Mouse (Mus musculus): ENCODE results near the gene Gls2. TPM values are rescaled to one million over a fixed set of nuclear protein-coding genes. Genes with fewer than 3 reads are reported as not detected.
"Not testable (repeated sequence)": the region's sequence is repeated elsewhere in the genome, so short reads cannot be mapped to it uniquely, and the experiment has no call there.

Gene Gls2
- polyA plus RNA-seq, 1 experiment: 2.8 TPM

GRCm38 (mm10) chr10:128211390-128212108 is 17.3 kb downstream of the Gls2 start, which contains the start of gene Spryd4:
Gene Spryd4 (minus strand): TSS chr10:128211807.
- Histone ChIP-seq H3K36me3 (ENCODE audit: control insufficient read depth, insufficient read depth) (peaks cover 6% of the 10 kb centered on the region), H3ac (ENCODE audit: control insufficient read depth, insufficient read length, low read depth) (peak within 1 kb of the TSS; percentile 78), H3K79me3 (ENCODE audit: low read depth) (peaks cover 13% of the 10 kb centered on the region), H3K79me2 (ENCODE audit: control insufficient read depth, insufficient read depth) (peaks cover 26% of the 10 kb centered on the region), H3K27me3 (ENCODE audit: control insufficient read depth, insufficient read depth, insufficient read length) (no peaks in the 10 kb centered on the region), H3K4me3 (ENCODE audit: insufficient read depth, poor library complexity, severe bottlenecking) (peak within 1 kb of the TSS; percentile 67)
- TF ChIP-seq MAX (IDR thresholded peaks at IDR 0.05) (peak; percentile 96), MYOD1 (IDR thresholded peaks at IDR 0.05; ENCODE audit: control insufficient read depth, insufficient read length, low read depth) (no peak), MYOG (IDR thresholded peaks at IDR 0.05; ENCODE audit: control insufficient read depth, extremely low read depth, insufficient read length) (no peak), USF1 (IDR thresholded peaks at IDR 0.05; ENCODE audit: low read depth) (peak; percentile 99), CTCF (IDR thresholded peaks at IDR 0.05; ENCODE audit: control insufficient read depth, insufficient read depth, insufficient read length) (no peak)

GRCm38 (mm10) chr10:128212148-128212547 is 17.9 kb downstream of the Gls2 start:
- Histone ChIP-seq H3K36me3 (ENCODE audit: control insufficient read depth, insufficient read depth) (peaks cover 6% of the 10 kb centered on the region), H3K4me3 (ENCODE audit: insufficient read depth, poor library complexity, severe bottlenecking) (peak overlapping the region; percentile 67), H3K27me3 (ENCODE audit: control insufficient read depth, insufficient read depth, insufficient read length) (no peaks in the 10 kb centered on the region), H3ac (ENCODE audit: control insufficient read depth, insufficient read length, low read depth) (no peak overlapping the region), H3K79me2 (ENCODE audit: control insufficient read depth, insufficient read depth) (peaks cover 26% of the 10 kb centered on the region), H3K79me3 (ENCODE audit: low read depth) (peaks cover 13% of the 10 kb centered on the region)
- no peak for TF ChIP-seq MAX (IDR thresholded peaks at IDR 0.05)
- TF ChIP-seq CEBPB (IDR thresholded peaks at IDR 0.05; ENCODE audit: low read depth): no peak

- Histone ChIP-seq H3K79me3 (ENCODE audit: low read depth) (peaks cover 13% of the 10 kb centered on the region), H3K36me3 (ENCODE audit: control insufficient read depth, insufficient read depth) (peaks cover 6% of the 10 kb centered on the region), H3K79me2 (ENCODE audit: control insufficient read depth, insufficient read depth) (peaks cover 26% of the 10 kb centered on the region), H3ac (ENCODE audit: control insufficient read depth, insufficient read length, low read depth) (no peak overlapping the region), H3K27me3 (ENCODE audit: control insufficient read depth, insufficient read depth, insufficient read length) (no peaks in the 10 kb centered on the region), H3K4me3 (ENCODE audit: insufficient read depth, poor library complexity, severe bottlenecking) (no peak overlapping the region)
- TF ChIP-seq USF1 (IDR thresholded peaks at IDR 0.05; ENCODE audit: low read depth): no peak
- TF ChIP-seq MAX (IDR thresholded peaks at IDR 0.05): no peak
Measured at GRCm38 (mm10) chr10:128212871-128213323, 18.6 kb downstream of the Gls2 start.

- not testable (repeated sequence) for H3K4me3 ChIP-seq (ENCODE audit: insufficient read depth, poor library complexity, severe bottlenecking); H3K27me3 ChIP-seq (ENCODE audit: control insufficient read depth, insufficient read depth, insufficient read length); H3ac ChIP-seq (ENCODE audit: control insufficient read depth, insufficient read length, low read depth); H3K36me3 ChIP-seq (ENCODE audit: control insufficient read depth, insufficient read depth)
- peaks cover 23% of the 10 kb centered on the region for H3K79me2 ChIP-seq (ENCODE audit: control insufficient read depth, insufficient read depth)
- peaks cover 13% of the 10 kb centered on the region for H3K79me3 ChIP-seq (ENCODE audit: low read depth)
Measured at GRCm38 (mm10) chr10:128214112-128214511, 19.9 kb downstream of the Gls2 start.

DNA sequence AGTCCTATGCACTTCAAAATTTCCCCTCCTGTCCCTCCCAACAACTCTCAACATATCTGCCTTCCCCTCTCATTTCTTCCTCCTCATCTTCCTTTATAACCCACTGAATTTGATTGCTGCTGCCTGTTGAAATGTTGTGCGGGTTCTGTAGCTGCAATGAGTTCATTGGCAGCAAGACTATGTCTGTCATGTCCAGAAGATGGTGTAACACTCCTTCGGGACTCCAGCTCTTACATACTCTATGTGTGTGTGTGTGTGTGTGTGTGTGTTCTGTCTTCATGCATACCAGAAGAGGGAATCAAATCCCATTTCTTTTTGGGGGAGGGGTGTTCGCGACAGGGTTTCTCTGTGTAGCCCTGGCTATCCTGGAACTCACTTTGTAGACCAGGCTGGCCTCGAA is 20.7 kb downstream of the Gls2 start:
- Histone ChIP-seq H3K79me3 (ENCODE audit: low read depth) (peaks cover 13% of the 10 kb centered on the region), H3K36me3 (ENCODE audit: control insufficient read depth, insufficient read depth) (peaks cover 4% of the 10 kb centered on the region), H3K27me3 (ENCODE audit: control insufficient read depth, insufficient read depth, insufficient read length) (no peaks in the 10 kb centered on the region), H3K4me3 (ENCODE audit: insufficient read depth, poor library complexity, severe bottlenecking) (no peak overlapping the region), H3K79me2 (ENCODE audit: control insufficient read depth, insufficient read depth) (peaks cover 14% of the 10 kb centered on the region), H3ac (ENCODE audit: control insufficient read depth, insufficient read length, low read depth) (no peak overlapping the region)
- TF ChIP-seq FOSL1 (IDR thresholded peaks at IDR 0.05; ENCODE audit: insufficient read depth, low read length, poor library complexity, severe bottlenecking): no peak
- TF ChIP-seq MAX (IDR thresholded peaks at IDR 0.05): no peak
- TF ChIP-seq MYOD1 (IDR thresholded peaks at IDR 0.05; ENCODE audit: control insufficient read depth, insufficient read length, low read depth): no peak
- no peak for TF ChIP-seq CTCF (IDR thresholded peaks at IDR 0.05; ENCODE audit: control insufficient read depth, insufficient read depth, insufficient read length)
- TF ChIP-seq USF1 (IDR thresholded peaks at IDR 0.05; ENCODE audit: low read depth): no peak
- TF ChIP-seq CEBPB (IDR thresholded peaks at IDR 0.05; ENCODE audit: low read depth): no peak
- TF ChIP-seq MYOG (IDR thresholded peaks at IDR 0.05; ENCODE audit: control insufficient read depth, extremely low read depth, insufficient read length): no peak

DNA sequence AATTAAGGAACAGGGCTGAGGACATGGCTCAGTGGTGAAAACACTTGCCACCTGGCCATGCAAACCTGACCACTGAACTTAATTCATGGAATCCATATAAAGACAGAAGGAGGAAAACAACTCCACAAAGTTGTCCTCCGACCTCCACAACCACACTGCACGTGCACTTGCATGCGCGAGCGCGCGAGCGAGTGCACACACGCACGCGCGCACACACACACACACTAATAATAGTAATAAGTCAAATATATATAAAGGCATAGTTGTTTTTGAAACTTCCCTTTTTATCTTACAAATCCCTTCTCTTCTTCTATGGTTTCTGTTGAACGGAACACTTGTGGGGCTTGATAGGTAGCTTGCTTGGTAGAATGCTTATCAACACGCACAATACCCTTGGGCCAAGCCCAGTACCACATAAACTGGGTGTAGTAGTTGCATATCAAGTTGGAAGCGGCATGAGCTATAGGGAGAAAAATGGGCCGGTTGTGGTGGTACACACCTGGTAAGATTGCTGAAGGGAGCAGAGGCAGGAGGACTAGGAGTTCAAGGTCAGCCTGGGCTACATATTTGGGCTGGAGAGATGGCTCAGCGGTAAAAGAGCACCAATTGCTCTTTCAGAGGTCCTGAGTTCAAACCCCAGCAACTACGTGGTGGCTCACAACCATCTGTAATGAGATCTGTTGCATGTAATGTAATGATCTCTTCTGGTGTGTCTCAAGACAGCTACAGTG is 24.3 kb downstream of the Gls2 start:
- H3K4me3 ChIP-seq (ENCODE audit: insufficient read depth, poor library complexity, severe bottlenecking): no peak overlapping the region
- no peaks in the 10 kb centered on the region for H3K79me3 ChIP-seq (ENCODE audit: low read depth)
- H3K79me2 ChIP-seq (ENCODE audit: control insufficient read depth, insufficient read depth): no peaks in the 10 kb centered on the region
- no peaks in the 10 kb centered on the region for H3K36me3 ChIP-seq (ENCODE audit: control insufficient read depth, insufficient read depth)
- TF ChIP-seq FOSL1 (IDR thresholded peaks at IDR 0.05; ENCODE audit: insufficient read depth, low read length, poor library complexity, severe bottlenecking) (no peak), CTCF (IDR thresholded peaks at IDR 0.05; ENCODE audit: control insufficient read depth, insufficient read depth, insufficient read length) (no peak), MYOG (IDR thresholded peaks at IDR 0.05; ENCODE audit: control insufficient read depth, extremely low read depth, insufficient read length) (no peak), USF1 (IDR thresholded peaks at IDR 0.05; ENCODE audit: low read depth) (no peak), MAX (IDR thresholded peaks at IDR 0.05) (no peak), CEBPB (IDR thresholded peaks at IDR 0.05; ENCODE audit: low read depth) (no peak), MYOD1 (IDR thresholded peaks at IDR 0.05; ENCODE audit: control insufficient read depth, insufficient read length, low read depth) (no peak)
- peaks cover 3% of the 10 kb centered on the region for H3K27me3 ChIP-seq (ENCODE audit: control insufficient read depth, insufficient read depth, insufficient read length)
- H3ac ChIP-seq (ENCODE audit: control insufficient read depth, insufficient read length, low read depth): no peak overlapping the region

Data from C2C12 (cell line).